Mouse (Mus musculus) gastrocnemius, postnatal 10 days (tissue): Measurements from ENCODE around the gene Plekha6. TPM values are rescaled to one million over a fixed set of nuclear protein-coding genes. Genes with fewer than 3 reads are reported as not detected.

Source experiments
- DNase-seq: peaks from one replicate; pipeline ENCODE4 v3.0.0; 2021; ENCODE audit warnings: mixed read lengths
- total RNA-seq, 2 experiments: library from RNA; stranded (reverse); gene quantifications; 2 replicates each; pipeline ENCODE4 v1.2.3; 2021

The Plekha6 gene
- total RNA-seq, 2 experiments from 2014 or later = 17.2 to 23.3 TPM

GRCm38 (mm10) chr1:133276983-133277382, 113.0 kb downstream of the Plekha6 start:
- no peak for DNase-seq

- DNase-seq = no peak
Measured at GRCm38 (mm10) chr1:133278539-133278938, 114.5 kb downstream of the Plekha6 start.

- DNase-seq = no peak
Measured at GRCm38 (mm10) chr1:133278946-133279631, 115.1 kb downstream of the Plekha6 start.

GRCm38 (mm10) chr1:133279632-133280093, 115.7 kb downstream of the Plekha6 start:
- DNase-seq = no peak

- DNase-seq = no peak
Measured at GRCm38 (mm10) chr1:133280537-133280936, 116.5 kb downstream of the Plekha6 start.

GRCm38 (mm10) chr1:133285907-133286306, 121.9 kb downstream of the Plekha6 start:
- no peak for DNase-seq

- no peak for DNase-seq
Measured at GRCm38 (mm10) chr1:133287051-133287450, 123.0 kb downstream of the Plekha6 start.

GRCm38 (mm10) chr1:133287880-133288279, 123.9 kb downstream of the Plekha6 start:
- no peak for DNase-seq

GRCm38 (mm10) chr1:133291888-133292287, 127.9 kb downstream of the Plekha6 start:
- no peak for DNase-seq

- no peak for DNase-seq
Measured at GRCm38 (mm10) chr1:133292608-133293007, 128.6 kb downstream of the Plekha6 start.

GRCm38 (mm10) chr1:133296376-133296775, 132.4 kb downstream of the Plekha6 start:
- peak; percentile 30 for DNase-seq

GRCm38 (mm10) chr1:133298816-133299215, 134.8 kb downstream of the Plekha6 start:
- DNase-seq = no peak

GRCm38 (mm10) chr1:133302540-133302939, 138.5 kb downstream of the Plekha6 start:
- DNase-seq = peak; percentile 32

- DNase-seq = peak; percentile 86
Measured at GRCm38 (mm10) chr1:133306842-133307241, 142.8 kb downstream of the Plekha6 start.

GRCm38 (mm10) chr1:133307318-133307717, 143.3 kb downstream of the Plekha6 start:
- no peak for DNase-seq

- DNase-seq = no peak
Measured at GRCm38 (mm10) chr1:133309652-133310267, 145.8 kb downstream of the Plekha6 start, which contains the start of gene Golt1a. Gene Golt1a (plus strand): TSS chr1:133309800.

GRCm38 (mm10) chr1:133311240-133311639, 147.2 kb downstream of the Plekha6 start:
- DNase-seq = no peak

- no peak for DNase-seq
Measured at GRCm38 (mm10) chr1:133311946-133312345, 147.9 kb downstream of the Plekha6 start.

- DNase-seq = peak; percentile 65
Measured at GRCm38 (mm10) chr1:133314364-133314763, 150.4 kb downstream of the Plekha6 start.

- DNase-seq = no peak
Measured at GRCm38 (mm10) chr1:133315775-133316174, 151.8 kb downstream of the Plekha6 start.

- no peak for DNase-seq
Measured at GRCm38 (mm10) chr1:133316577-133316976, 152.6 kb downstream of the Plekha6 start.

- no peak for DNase-seq
Measured at GRCm38 (mm10) chr1:133317149-133317548, 153.1 kb downstream of the Plekha6 start.

GRCm38 (mm10) chr1:133321267-133321925, 157.4 kb downstream of the Plekha6 start, which contains the start of gene Kiss1:
Gene Kiss1 (plus strand): TSS chr1:133321875.
- DNase-seq = no peak
